Mouse (Mus musculus) heart, adult 11 months (tissue): ENCODE measurements at regions not wholly inside any gene's neighbourhood (a gene's known extent, or its start where the extent isn't known, plus 50 kb on each side); places are given as distances from the start of the nearest gene placed in this dataset.

Source experiments
- DNase-seq: peaks from one replicate; pipeline ENCODE4 v3.0.0; 2022

DNA sequence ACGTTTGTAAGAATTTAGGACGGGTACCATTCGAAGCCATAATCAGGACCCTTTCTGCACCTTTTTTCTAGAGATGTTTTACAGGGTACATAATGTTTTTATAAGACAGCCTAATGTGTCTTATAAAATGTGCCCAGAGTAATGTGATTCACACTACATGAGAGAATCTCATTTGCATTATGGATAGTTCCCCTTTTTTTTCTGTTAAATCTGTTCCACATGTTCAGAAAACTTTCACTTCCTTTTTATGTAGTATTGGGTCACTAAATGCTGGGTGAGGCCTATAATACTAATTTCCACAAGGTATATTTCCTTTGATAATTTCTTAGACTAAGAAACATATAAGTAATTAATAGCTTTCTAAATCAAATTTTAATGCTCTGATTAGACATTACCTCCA, 822.7 kb downstream of the Dnah5 start:
- no peak for DNase-seq

DNA sequence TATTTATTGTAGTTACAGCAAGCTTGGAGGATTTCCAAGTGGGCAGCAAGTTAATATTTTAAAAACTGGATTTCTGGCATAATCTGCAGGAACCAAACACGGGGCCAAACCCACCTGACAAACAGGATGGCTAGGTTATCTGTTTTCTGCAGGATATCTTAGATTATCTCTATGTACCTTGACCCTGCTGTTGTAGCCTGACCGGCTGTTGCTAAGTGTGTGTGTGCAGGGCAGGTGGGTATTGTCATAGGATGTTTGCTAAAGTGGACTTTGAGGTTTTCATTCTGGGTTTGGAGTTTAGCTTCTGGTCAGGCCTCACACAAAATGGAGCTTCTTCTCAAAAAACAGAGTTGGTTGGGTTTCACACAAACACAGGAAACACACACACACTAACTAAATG, 835.4 kb downstream of the Dnah5 start:
- DNase-seq = no peak

DNA sequence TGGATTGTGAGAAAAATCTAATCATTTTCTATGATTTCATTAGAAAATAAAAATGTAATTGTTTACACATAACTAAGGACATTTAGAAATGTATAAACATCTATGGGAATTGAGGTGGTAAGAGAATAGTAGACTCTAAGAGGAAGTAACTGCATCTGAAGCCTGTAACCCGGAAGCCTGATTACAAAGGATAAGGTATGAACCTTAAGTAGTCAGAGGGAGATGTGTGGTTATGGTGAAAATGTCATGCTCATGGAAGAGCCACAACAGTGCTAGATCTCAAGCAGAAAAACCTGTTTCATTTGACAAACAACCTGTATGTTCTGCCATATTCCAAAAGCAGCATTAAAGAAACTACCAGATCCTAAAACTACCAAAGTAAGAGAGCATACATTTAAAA, 847.6 kb downstream of the Dnah5 start:
- DNase-seq = no peak

DNA sequence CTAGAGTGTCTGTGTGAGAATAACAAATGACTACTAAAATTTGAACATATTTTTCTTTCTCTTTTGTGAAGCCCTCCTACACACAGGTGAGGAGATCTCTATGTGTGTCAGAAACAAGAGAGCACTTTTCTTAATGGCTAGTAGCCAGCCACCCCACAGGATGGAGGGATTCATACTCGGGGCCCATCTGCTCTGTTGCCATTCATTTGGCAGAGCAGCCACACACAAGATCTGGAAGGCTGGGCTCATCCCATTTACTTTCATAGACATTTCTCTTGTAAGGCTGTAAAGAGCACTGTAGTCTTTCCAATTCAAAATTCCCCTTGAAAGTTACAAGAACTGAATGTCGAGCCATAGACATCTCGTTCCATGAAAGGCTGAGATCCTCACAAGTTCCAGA, 848.2 kb downstream of the Dnah5 start:
- DNase-seq = no peak

DNA sequence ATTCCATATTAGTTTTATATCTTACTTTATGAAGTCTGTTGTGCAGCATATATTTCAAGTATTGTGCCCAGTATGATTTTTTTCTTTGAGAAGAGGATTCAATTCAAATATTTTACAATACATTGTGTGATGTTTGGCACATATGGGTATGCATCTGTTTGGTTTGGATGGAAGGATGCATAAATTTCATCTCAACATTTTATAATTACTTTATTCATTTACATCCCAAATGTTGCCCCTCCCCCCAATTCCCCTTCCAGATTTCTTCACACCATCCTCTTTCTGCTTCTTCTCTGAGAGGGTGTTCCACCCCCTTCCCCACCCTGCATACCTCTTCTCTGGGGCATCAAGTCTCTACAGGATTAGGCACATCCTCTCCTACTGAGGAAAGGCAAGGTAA, 857.5 kb downstream of the Dnah5 start:
- peak; percentile 79 for DNase-seq

DNA sequence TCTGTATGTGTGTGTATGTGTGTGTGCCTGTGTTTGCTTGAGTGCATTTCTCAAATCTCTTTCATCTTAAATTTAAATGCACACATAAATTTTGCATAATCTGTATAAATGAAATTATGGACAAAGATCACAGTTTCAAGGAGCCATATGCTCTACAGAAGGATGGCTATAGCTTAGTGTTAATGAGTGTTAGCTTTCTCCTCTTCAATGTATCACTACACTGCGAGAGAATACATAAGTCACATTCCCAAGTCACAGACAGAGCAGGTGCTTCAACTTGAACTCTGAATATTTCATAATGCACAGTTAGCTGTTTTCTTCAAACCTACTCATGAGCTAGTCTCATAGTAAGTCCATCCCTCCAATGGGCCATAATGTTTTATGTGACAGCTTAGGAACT, 865.5 kb downstream of the Dnah5 start:
- DNase-seq = no peak

DNA sequence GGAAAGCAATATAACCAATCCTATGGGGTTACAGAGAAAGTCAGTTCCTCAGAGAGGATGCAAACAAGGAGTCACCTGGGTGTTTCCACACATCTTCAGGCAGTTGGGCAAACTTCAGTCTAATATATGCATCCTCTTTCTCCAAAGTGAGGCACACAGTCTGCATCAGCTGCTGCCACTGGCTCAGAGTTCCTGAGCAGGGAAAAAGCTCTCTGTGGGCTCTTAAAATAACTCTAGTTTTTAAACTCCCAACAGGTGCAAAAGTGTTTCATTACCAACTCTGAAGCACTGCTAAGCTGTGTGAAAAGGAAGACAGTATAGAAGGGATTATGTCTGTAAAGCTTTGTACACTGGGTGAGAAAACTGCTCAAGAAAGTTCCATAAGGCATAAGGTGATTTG, 874.2 kb downstream of the Dnah5 start:
- no peak for DNase-seq

DNA sequence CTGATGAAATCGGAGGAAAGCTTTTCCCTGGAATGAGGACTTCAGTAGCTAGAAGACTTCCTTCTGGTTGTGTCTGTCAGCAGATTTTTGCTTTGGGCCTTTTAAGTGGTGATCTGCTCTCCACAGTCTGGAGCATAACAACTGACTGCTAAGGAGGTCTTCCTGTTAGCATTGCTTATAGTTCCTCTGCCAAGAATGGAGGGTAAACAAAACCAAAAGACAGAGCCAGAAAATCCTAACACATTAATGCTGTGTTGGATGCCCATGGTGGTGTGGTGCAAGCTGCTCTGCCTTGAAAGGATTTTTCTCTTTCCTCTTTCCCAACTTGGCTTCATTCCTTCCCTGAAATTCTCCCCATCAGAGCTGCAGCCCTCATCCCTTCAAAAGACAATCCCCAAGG, 901.0 kb downstream of the Dnah5 start:
- DNase-seq = no peak

DNA sequence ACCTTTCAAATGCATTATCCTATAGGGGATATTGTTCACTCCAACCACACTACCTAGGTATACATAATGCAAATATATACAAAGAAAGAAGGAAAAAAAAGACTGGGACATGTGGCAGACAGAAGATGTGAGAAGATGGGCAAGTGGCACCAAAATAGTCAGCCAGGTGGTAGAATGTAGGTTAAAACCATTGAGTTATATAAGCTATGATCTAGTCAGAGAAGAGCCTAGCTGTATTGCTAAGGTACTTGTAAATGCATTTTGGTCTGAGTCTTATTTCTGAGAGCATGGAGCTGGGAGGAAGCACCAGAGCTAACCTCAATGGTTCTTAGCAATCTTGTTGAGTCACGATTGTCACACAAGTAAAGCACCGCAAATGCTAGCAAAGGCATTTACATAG, 943.1 kb downstream of the Dnah5 start:
- no peak for DNase-seq
